In genomic region chr8:86768499-86768898, GRCm38 (mm10) we compare ENCODE assay signal across 9 mouse cellular contexts. TPM values are rescaled to one million over a fixed set of nuclear protein-coding genes. Genes with fewer than 3 reads are reported as not detected.
DNase-seq lines count a peak whose midpoint lies in the region.
"Had no signal": no experiment of that assay in that cellular context is flagged by ENCODE, and none has a peak within 500 bp of the region (broad histone marks: within the 10 kb centered on the region; RNA-seq: fewer than 3 reads in every experiment).

No protein-coding gene starts in this region.

- DNase-seq in layer of hippocampus, adult 11-12 months (ENCODE audit: low spot score) = peak; percentile 57
- no peak for DNase-seq in layer of hippocampus, postnatal 10 days (ENCODE audit: low spot score in 2 of 2)
- DNase-seq in adrenal gland, adult 2 months = peak; percentile 87
- DNase-seq in heart, postnatal 14 days = peak; percentile 53 to 74
- peak; percentile 24 for DNase-seq in ovary, postnatal 36 days (ENCODE audit: low spot score)
- DNase-seq in embryo, embryonic 10.5 days (ENCODE audit: low spot score) = no peak
- DNase-seq in retina, postnatal 1 day = no peak
- no peak for DNase-seq in embryo, embryonic 10 days (ENCODE audit: low spot score)
- DNase-seq: liver, embryonic 13.5 days had no signal

- intact Hi-C loops in heart, postnatal 14 days (cut with DNase I) = no loop called here

RNA-seq across cellular contexts. Expression of gene Siah1a, which starts 22.8 kb away (rescaled TPM):
- 10 to 100 TPM; 36.2 to 37.7 TPM for total RNA-seq in layer of hippocampus, postnatal 10 days (2021)
- total RNA-seq in adrenal gland, adult 2 months (2021) = 10 to 100 TPM; 16.3 to 17.7 TPM
- polyA plus RNA-seq in adrenal gland, adult 2 months (2012; rRNA removed) = 10.9 and 12.5 TPM in 2 replicates
- total RNA-seq in heart, postnatal 14 days (2021) = 10 to 100 TPM; 16.8 to 19.1 TPM

RNA-seq across cellular contexts. Expression of gene Gm10638, which starts 23.0 kb away (rescaled TPM):
- total RNA-seq in layer of hippocampus, postnatal 10 days (2021) = 1 to 10 TPM; 3.2 to 4.5 TPM
- total RNA-seq in adrenal gland, adult 2 months (2021) = 1 to 10 TPM; 3.0 to 3.1 TPM
- polyA plus RNA-seq in adrenal gland, adult 2 months (2012; rRNA removed) = 5.7 and 10.2 TPM in 2 replicates
- 1 to 10 TPM; 2.8 to 3.0 TPM for total RNA-seq in heart, postnatal 14 days (2021)

Comparison
In these comparisons a context has a peak if more than half of its experiments do, and no peak if none do; other contexts are left out.
1. DNase-seq: peak in layer of hippocampus, adult 11-12 months (single experiment), adrenal gland, adult 2 months (single experiment), heart, postnatal 14 days (2 of 2) and ovary, postnatal 36 days (single experiment); none in layer of hippocampus, postnatal 10 days (0 of 2), embryo, embryonic 10.5 days (single experiment), retina, postnatal 1 day (single experiment) and embryo, embryonic 10 days (single experiment).